Mouse (Mus musculus): ENCODE data around the gene Elp6. TPM values are rescaled to one million over a fixed set of nuclear protein-coding genes. Genes with fewer than 3 reads are reported as not detected.

Elp6 gene
- 10 to 100 TPM; 12.1 to 14.3 TPM for total RNA-seq (2021)
- long read RNA-seq, experiment 1, transcript Elp6-205 (7 exons, 1,304 nt), result major isoform, 14 of 20 reads
- long read RNA-seq, experiment 1, partial matches to known transcripts, result 0 of 20 reads
- long read RNA-seq, experiment 1, other reads (novel, unspliced or antisense), result 6 of 20 reads
- long read RNA-seq, experiment 2, transcript Elp6-205 (7 exons, 1,304 nt), result major isoform, 18 of 26 reads
- long read RNA-seq, experiment 2, partial matches to known transcripts, result 1 of 26 reads
- long read RNA-seq, experiment 2, other reads (novel, unspliced or antisense), result 7 of 26 reads

- intact Hi-C loops (cut with DNase I), result no loop called here
- DNase-seq (ENCODE audit: low spot score in 2 of 2), result peak; percentile 90 to 94
Observed at GRCm38 (mm10) chr9:110304969-110305651, at the start of gene Elp6. Gene Elp6, plus strand, starts transcription at chr9:110305173.

GRCm38 (mm10) chr9:110255407-110256019 lies 49.5 kb upstream of the Elp6 start:
- no peak for DNase-seq (ENCODE audit: low spot score in 2 of 2)
- intact Hi-C loops (cut with DNase I), result no loop called here

- no peak for DNase-seq (ENCODE audit: low spot score in 2 of 2)
- intact Hi-C loops (cut with DNase I), result no loop called here
Observed at GRCm38 (mm10) chr9:110258646-110259045, 46.3 kb upstream of the Elp6 start.

GRCm38 (mm10) chr9:110259118-110259517 lies 45.9 kb upstream of the Elp6 start:
- intact Hi-C loops (cut with DNase I), result no loop called here
- DNase-seq (ENCODE audit: low spot score in 2 of 2), result no peak

DNA sequence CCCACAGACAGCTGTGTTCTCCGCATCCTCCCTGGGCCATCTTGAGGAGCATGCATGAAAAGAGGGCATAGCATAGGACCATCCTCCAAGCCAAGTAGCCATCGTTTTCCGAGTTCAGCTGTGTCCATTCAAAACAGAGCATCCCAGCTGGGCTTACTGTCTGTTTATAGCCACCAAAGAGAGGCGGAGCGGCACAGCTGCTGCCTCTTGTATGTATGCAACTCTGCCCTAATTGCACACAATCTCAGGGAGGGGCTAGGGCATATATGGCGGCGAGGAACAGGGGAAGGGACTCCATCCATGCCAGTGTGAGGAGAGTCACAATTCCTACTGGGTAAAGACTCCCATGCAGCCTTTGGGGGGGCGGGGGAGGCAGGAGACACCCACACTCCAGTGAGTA lies 41.8 kb upstream of the Elp6 start:
- DNase-seq (ENCODE audit: low spot score in 2 of 2), result no peak
- intact Hi-C loops (cut with DNase I), result no loop called here

- intact Hi-C loops (cut with DNase I), result no loop called here
- no peak for DNase-seq (ENCODE audit: low spot score in 2 of 2)
Observed at GRCm38 (mm10) chr9:110264991-110265390, 40.0 kb upstream of the Elp6 start.

GRCm38 (mm10) chr9:110268416-110268815 lies 36.6 kb upstream of the Elp6 start:
- no peak for DNase-seq (ENCODE audit: low spot score in 2 of 2)
- intact Hi-C loops (cut with DNase I), result no loop called here

- intact Hi-C loops (cut with DNase I), result no loop called here
- no peak for DNase-seq (ENCODE audit: low spot score in 2 of 2)
Observed at GRCm38 (mm10) chr9:110272330-110272729, 32.6 kb upstream of the Elp6 start.

DNA sequence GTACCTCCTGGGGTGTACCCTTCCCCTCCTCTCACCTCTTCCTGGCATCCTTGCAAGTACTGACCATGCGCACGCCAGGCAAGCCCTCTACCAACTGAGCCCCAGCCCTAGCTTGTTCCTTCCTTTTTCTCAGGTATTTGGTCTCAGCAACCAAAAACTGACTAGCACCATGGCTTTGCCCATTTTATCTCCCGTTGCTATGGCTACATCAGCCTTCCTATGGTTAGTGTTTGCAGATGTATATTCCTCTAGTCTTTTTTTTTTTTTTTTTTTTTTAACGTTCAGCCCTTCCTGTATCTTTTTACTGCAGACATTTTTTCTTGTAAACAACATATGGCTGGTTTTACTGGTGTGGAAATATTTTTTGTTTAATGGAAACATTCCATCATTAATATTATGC lies 31.5 kb upstream of the Elp6 start:
- DNase-seq (ENCODE audit: low spot score in 2 of 2), result no peak

DNA sequence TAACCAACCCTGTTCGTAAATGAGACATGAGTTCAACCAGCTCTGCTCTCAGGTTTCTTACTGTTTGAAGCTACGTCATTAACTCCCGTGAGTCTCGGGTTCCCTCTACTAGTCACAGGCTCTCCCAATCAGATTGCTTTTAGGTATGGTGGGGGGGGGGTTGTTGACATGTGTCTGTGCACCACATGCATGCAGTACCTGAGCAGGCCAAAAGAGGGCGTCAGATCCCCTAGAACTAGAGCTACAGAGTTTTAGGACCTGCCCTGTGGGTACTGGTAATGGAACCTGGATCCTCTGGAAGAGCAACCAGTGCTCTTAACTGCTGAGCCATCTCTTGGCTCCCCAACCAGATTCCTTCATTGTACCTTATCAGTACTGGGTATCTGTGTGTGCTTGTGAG lies 29.1 kb upstream of the Elp6 start:
- DNase-seq (ENCODE audit: low spot score in 2 of 2), result no peak
- intact Hi-C loops (cut with DNase I), result no loop called here

More for the DNA sequence above, 31.5 kb upstream of the Elp6 start:
- intact Hi-C loops (cut with DNase I), result no loop called here

- intact Hi-C loops (cut with DNase I), result no loop called here
- peak; percentile 66 to 75 for DNase-seq (ENCODE audit: low spot score in 2 of 2)
Observed at GRCm38 (mm10) chr9:110277431-110277881, 27.5 kb upstream of the Elp6 start.

DNA sequence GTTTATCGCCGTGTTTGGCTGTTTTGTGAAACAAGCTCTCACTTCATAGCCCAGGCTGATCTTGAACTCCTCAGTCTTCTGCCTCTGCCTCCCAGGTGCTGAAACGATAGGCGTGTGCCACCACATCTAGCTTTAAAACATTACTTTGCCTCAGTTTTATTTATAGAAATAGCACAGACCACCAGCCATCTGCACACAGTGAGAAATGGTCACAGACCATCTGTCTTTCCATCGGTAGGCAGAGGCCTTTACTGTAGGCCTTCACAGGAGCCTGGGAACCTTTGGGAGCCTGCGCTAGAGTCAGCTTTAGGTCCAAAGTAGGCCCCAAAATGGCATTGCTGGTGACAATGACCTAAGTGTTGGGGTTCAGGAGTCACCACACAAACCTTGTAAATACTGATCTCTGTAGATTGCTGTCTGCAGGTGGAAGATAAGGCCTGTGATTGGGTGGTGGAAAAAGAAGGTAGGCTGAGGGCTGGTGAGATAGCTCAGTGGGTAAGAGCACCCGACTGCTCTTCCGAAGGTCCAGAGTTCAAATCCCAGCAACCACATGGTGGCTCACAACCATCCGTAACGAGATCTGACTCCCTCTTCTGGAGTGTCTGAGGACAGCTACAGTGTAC lies 20.8 kb upstream of the Elp6 start:
- intact Hi-C loops (cut with DNase I), result no loop called here
- no peak for DNase-seq (ENCODE audit: low spot score in 2 of 2)

DNA sequence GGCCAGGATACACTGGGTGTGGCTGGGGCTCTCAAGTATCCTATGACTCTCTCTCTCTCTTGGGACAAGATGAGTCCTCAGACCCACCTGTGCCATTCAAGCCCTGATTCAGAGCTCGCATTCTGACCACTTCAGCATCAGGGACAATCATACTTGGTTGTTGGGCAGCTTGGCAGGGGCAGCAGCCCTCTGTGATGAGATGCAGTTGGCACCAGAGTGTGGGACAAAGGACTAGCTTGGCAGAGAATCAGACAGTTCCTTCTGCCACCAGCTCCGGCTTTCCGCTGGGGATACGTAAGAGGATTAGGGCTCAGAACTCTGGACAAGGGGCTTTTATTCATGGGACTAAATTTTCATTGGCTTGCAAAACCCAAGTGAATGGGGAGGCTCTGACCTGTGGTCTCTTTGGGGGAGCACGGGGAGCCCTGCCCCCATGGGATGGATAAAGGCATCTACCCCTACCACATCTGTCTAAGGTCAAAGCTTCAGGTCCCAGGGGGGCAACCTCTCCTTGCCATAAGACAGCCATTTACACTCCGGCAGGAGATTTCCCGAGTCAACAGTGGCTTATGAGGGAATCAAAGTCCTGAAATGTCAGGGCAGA lies 17.6 kb upstream of the Elp6 start:
- intact Hi-C loops (cut with DNase I), result loop anchor here (5.0 kb wide), 2 partner anchors 40 to 80 kb away; no protein-coding TSS in a partner anchor

GRCm38 (mm10) chr9:110293254-110293718 lies 11.7 kb upstream of the Elp6 start:
- intact Hi-C loops (cut with DNase I), result loop anchor here (10.0 kb wide), 1 partner anchor 398 kb away; no protein-coding TSS in a partner anchor
- DNase-seq (ENCODE audit: low spot score in 2 of 2), result peak; percentile 45 to 64

More for the DNA sequence above, 17.6 kb upstream of the Elp6 start:
- DNase-seq (ENCODE audit: low spot score in 2 of 2), result peak; percentile 62 to 80

GRCm38 (mm10) chr9:110293873-110294415 lies 11.0 kb upstream of the Elp6 start:
- intact Hi-C loops (cut with DNase I), result loop anchor here (10.0 kb wide), 1 partner anchor 399 kb away; no protein-coding TSS in a partner anchor
- peak; percentile 31 to 43 for DNase-seq (ENCODE audit: low spot score in 2 of 2)

GRCm38 (mm10) chr9:110294786-110295185 lies 10.2 kb upstream of the Elp6 start:
- intact Hi-C loops (cut with DNase I), result loop anchor here (5.0 to 10.0 kb wide), 2 partner anchors 122 to 400 kb away; no protein-coding TSS in a partner anchor
- no peak for DNase-seq (ENCODE audit: low spot score in 2 of 2)

DNA sequence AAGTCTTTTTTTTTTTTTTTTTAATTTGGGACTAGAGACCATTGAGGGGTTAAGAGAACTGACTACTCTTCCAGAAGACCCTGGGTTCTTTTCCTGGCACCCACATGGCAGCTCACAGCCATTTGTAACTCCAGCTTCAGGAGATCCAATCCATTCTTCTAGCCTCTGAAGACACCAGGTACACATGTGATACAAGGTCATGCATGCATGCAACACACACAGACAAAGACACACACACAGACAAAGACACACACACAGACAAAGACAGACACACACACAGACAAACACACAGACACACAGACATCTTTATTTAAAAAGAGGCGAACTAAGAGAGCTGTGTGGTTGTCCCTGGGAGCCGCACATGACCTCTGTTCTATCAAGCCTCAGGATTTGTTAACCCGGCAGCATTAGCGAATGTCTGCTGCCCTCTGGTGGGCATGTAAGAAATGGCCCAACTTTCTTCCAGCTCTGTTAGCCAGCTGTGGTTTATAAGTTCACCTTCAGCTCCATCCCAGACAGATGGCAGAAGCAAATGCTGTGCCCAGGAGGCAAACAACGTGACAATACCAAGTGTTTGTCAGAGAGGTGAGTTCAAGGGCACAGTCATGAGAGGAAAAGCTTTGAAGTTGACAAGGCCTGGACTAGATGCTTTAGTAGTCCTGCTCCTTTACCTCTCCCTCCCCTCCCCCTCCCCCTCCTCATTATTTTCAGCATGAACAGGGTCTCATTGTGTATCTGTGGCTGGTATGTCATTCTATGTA lies 7.9 kb upstream of the Elp6 start:
- DNase-seq (ENCODE audit: low spot score in 2 of 2), result peak; percentile 92 to 94
- intact Hi-C loops (cut with DNase I), result loop anchor here (5.0 to 10.0 kb wide), 2 partner anchors 125 to 402 kb away; no protein-coding TSS in a partner anchor

DNA sequence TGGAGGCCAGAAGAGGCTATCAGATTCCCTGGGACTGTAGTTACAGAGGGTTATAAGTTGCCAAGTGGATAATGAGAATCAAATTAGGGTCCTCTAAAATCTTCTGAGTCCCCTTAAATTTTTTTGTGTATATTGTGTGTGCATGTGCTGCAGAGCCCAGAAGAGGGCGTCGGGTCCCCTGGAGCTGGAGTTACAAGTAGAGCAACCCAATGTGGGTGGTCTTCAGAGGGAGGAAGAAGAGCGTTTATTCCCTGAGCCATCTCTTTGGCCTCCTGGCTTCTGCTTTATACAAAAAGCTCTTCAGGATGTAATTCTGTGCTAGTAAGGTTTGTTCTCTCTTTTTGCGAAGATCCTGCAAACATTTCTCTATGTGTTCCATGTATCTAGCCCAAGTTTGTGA lies 457 bp upstream of the Elp6 start:
- DNase-seq (ENCODE audit: low spot score in 2 of 2), result peak; percentile 19 to 44
- intact Hi-C loops (cut with DNase I), result no loop called here
